Mouse (Mus musculus): Measurements from ENCODE around the gene Arsb. TPM values are rescaled to one million over a fixed set of nuclear protein-coding genes. Genes with fewer than 3 reads are reported as not detected.

Gene Arsb
- total RNA-seq (2015) (94.6 and 95.0 TPM in 2 replicates), total RNA-seq (2017) (21.8 and 28.0 TPM in 2 replicates)

GRCm38 (mm10) chr13:93771588-93772278, at the start of gene Arsb:
Arsb (plus strand) TSS chr13:93771630.
- ATAC-seq (ENCODE audit: poor library complexity, severe bottlenecking) = peak; percentile 76

GRCm38 (mm10) chr13:93721916-93722315, 49.5 kb upstream of the Arsb start:
- ATAC-seq (ENCODE audit: poor library complexity, severe bottlenecking) = no peak

- no peak for ATAC-seq (ENCODE audit: poor library complexity, severe bottlenecking)
Observed at GRCm38 (mm10) chr13:93723455-93723854, 48.0 kb upstream of the Arsb start.

GRCm38 (mm10) chr13:93724206-93724605, 47.2 kb upstream of the Arsb start:
- ATAC-seq (ENCODE audit: poor library complexity, severe bottlenecking) = peak; percentile 77

- ATAC-seq (ENCODE audit: poor library complexity, severe bottlenecking) = no peak
Observed at GRCm38 (mm10) chr13:93735131-93735636, 36.2 kb upstream of the Arsb start.

DNA sequence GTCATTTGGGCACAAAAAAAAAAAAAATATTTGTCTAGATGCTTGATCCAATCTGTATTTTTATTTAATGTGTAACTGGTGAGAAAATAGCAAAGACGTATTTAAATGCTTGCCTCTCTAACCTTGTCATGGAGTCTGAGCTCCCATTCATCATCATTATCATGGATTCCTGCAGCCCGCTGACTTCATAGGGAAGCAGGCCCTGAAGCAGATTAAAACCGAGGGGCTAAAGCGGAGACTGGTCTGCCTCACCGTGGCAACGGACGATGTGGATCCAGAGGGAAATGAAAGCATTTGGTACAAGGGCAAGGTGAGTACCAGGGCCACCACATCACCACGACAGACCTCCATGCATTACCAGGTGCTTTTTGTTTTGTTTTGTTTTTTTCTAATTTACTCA, 27.3 kb upstream of the Arsb start:
- no peak for ATAC-seq (ENCODE audit: poor library complexity, severe bottlenecking)

DNA sequence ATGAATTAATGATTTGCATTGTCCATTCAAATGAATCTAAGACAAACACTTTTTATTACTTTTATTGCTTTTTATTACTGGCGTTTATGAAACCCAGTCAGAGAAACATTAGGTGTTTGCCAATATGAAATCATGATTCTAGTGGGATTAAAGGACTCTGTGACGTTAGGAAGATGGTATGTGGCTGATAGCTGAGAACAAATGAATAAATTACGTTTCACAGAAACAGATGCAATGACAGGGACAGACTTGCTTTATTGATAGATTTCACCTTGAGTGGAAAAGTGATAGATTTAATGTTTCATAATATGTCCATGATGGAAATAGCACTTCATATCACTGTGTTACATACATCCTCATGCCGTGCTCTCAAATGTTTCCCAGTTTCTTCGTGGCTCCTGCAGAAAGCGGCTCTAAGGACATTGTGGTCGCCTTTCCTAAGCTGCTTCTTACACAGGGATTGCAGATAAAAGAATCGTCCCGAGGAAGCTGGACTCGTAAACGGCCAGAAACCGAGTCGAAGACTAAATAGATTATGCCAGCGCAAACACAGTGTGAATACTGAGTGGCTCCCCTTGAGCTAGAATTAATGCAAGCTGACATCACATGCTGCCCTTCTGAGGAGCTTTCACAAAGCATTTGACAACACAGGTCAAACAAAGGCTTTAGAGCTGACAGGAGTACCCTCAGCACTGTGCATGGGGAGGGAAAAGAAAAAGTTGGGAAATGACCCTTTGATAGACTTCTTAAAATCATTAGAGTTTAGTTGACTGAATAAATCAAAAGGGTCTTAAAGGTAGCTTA, 18.6 kb upstream of the Arsb start:
- ATAC-seq (ENCODE audit: poor library complexity, severe bottlenecking) = no peak

- peak; percentile 88 for ATAC-seq (ENCODE audit: poor library complexity, severe bottlenecking)
Observed at GRCm38 (mm10) chr13:93755084-93755483, 16.3 kb upstream of the Arsb start.

DNA sequence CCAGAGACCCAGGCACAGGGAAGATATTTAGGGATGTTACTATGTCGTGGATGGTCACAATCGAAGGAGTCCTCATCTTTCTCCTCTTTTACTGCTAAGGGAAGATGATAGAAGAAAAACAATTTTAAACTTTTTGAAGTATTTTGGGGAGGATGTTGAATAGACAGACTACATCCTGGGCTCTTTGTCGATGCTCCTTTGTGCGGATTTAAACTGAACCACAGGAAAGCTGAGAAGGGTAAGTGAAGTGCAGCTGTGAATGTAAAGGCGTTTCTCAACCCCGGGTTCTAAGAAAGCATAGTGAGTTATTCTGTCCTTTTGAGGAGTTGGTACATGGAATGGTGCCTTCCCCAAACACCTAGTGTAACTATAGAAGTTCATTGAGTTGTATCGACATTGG, 14.8 kb upstream of the Arsb start:
- ATAC-seq (ENCODE audit: poor library complexity, severe bottlenecking) = no peak

DNA sequence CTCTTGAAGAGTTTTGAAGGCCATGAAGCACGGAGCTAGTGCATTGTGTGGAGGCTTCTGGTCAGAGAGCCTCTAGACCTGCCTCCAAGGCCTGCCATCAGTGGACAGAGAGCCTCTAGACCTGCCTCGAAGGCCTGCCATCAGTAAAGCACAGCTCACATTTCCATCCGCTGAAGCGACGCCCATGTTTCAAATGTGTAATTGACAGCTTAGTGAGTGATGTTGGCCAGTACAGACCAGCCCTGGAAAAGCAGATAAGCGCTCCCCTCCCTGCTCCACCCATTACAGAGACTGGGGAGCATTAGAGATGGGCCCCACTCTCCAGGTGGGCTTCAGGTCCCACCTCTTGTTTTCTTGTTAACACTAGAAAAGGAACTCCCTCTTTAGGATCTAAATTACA, 13.9 kb upstream of the Arsb start:
- no peak for ATAC-seq (ENCODE audit: poor library complexity, severe bottlenecking)

DNA sequence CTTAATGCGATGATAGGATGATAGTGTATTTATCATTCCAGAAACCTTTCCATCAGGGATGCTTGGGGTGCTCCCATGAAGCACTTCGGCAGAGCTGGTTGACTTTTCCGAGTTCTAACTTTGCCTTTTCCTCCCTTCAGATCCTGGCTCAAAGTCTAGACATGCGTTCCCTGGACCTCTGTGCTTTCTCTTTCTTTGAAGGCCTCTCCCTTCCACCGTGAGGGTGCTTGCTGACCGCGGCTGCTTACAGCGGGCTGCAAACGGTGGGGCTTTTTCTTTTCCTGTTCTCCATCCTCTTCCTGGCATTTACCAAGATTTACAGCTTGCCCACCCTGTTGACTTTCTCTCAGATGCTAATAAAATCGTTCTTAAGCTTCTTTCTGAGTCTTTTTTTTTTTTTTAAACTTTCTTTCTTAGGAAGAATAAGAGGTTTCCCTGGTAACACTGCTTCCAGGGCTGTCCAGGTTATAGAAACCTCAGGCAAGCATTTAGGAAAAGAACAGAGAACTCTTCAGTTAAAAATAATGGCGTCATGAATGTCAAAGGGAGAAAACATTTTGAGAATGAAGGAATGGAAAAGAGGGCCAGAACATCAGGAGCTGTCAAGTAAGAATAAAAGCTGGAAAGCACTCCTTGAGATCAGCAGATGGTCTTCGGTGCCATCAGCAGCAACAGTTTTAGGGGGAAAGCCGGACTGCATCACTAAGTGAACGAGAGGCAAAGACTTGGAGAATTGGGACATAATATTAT, 13.1 kb upstream of the Arsb start:
- ATAC-seq (ENCODE audit: poor library complexity, severe bottlenecking) = no peak

GRCm38 (mm10) chr13:93761831-93762230, 9.6 kb upstream of the Arsb start:
- ATAC-seq (ENCODE audit: poor library complexity, severe bottlenecking) = no peak

DNA sequence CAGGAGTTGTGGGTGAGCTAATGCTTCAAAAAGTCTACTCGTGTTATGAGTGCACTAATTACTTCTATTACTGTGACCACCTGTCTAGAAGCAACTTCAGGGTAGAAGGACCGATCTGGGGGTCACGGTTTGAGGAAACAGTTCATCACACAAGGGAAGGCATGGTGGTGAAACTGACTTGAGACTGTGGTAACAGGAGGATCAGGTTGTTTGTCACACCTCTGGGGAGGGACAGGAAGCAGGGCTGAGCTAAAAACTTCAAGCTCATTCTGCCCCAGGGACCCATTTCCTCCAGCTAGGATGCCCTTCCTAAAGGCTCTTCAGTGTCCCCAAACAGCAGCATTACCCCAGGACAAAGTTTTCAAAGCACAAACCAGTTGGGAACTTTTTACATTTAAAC, 8.6 kb upstream of the Arsb start:
- peak; percentile 74 for ATAC-seq (ENCODE audit: poor library complexity, severe bottlenecking)

GRCm38 (mm10) chr13:93764321-93764973, 7.0 kb upstream of the Arsb start:
- peak; percentile 65 for ATAC-seq (ENCODE audit: poor library complexity, severe bottlenecking)

- peak; percentile 29 for ATAC-seq (ENCODE audit: poor library complexity, severe bottlenecking)
Observed at GRCm38 (mm10) chr13:93771031-93771587, 321 bp upstream of the Arsb start.

DNA sequence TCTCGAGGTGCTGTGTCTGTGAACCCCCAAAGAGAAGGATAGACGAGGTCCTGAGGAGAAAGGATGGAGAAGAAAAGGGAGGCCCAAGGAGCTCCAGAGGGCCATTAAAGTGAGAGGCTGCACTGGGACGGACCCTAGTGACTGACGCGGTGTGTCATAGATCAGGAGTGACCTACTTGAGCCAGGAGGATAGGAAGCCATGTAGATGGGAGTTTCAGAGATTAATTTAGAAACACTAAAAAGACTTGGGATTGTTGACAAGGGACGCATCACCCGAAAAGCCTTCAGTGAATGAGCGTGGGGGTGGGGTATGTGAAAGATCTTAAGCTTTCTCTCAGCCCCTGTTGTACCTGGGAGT, 828 bp downstream of the Arsb start:
- no peak for ATAC-seq (ENCODE audit: poor library complexity, severe bottlenecking)

- ATAC-seq (ENCODE audit: poor library complexity, severe bottlenecking) = no peak
Observed at GRCm38 (mm10) chr13:93772861-93773260, 1.4 kb downstream of the Arsb start.

DNA sequence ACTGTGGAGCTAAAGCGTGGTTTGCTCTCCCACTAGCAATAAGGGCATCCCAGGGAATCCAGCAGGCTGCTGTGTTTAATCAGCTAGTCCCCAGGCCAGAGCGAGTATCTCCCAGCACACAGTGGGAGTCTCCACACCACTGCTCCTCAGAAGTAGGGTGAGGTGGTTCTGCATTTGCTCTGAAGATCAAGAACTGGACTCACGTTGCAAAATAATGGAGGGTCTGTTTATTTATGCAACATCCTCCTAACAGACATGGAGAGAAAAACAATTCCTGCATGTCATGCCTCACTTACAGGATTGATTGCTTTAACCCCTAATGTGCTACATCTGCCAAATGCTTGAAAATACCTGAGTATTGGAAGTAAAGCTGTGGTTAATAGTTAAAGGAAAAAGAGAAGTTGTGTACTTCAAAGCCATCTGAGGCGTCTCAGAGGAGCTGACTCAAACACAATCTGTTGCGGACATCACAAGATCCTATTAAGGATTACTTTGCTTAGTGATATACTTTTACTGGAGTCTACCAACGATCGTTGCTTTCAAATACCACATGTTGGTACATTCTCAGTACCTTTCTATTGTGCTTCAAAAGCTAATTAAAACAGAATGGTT, 2.4 kb downstream of the Arsb start:
- peak; percentile 39 for ATAC-seq (ENCODE audit: poor library complexity, severe bottlenecking)

- ATAC-seq (ENCODE audit: poor library complexity, severe bottlenecking) = peak; percentile 76
Observed at GRCm38 (mm10) chr13:93782823-93783222, 11.4 kb downstream of the Arsb start.

DNA sequence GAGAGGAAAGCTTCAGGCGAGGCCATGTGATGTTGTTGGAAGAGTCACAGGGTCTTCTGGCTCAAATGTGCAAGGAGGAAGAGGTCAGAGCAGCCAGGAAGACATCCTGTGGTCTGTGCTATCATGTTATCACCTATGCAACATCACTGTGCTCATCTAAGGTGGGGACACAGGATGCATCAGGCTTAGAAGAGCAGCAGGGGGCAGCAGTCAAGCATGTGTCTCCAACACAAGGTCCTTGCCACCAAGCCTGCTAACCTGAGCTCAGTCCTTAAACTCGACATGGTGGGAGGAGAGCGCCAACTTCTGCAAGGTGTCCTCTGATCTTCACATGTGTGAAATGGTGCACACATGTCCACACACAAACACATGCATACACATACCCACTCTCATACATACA, 13.9 kb downstream of the Arsb start:
- ATAC-seq (ENCODE audit: poor library complexity, severe bottlenecking) = peak; percentile 77

Data from megakaryocyte, adult 5-6 weeks (primary cell).